Mouse (Mus musculus): ENCODE results near the gene Mlycd.

- TF ChIP-seq POLR2A (IDR thresholded peaks at IDR 0.05; ENCODE audit: low read depth, low read length) (no peak), CTCF (conservative IDR thresholded peaks at IDR 0.05; ENCODE audit: insufficient read depth, insufficient read length, low read depth, low read length) (peak; percentile 45)
These were observed 10.2 kb upstream of the Mlycd start for GRCm38 (mm10) chr8:119384478-119384877.

Data from kidney, adult 2 months (tissue).